Mouse (Mus musculus) hindbrain, embryonic 11.5 days (tissue): ENCODE results near the gene Tox2. TPM values are rescaled to one million over a fixed set of nuclear protein-coding genes. Genes with fewer than 3 reads are reported as not detected.

Source experiments
- ATAC-seq: fragments of 200-750 bp; cut with Nextera tagmentation; 2 replicates; pipeline ENCODE4 v1.8.0; 2017; ENCODE audit warnings: mild to moderate bottlenecking, moderate TSS enrichment, moderate library complexity; ENCODE audit not compliant: low FRiP score
- DNase-seq: peaks from one replicate; pipeline ENCODE4 v3.0.0-alpha.2; 2015; ENCODE audit warnings: low spot score
- H3K27ac ChIP-seq: fragments of 300-500 bp; sonication (generic); 2 replicates; pipeline ENCODE4 v1.5.1; 2014; ENCODE audit warnings: mild to moderate bottlenecking, low read depth, low read length
- H3K27me3 ChIP-seq: fragments of 300-500 bp; sonication (generic); 2 replicates; pipeline ENCODE4 v1.6.1; 2014; ENCODE audit warnings: mild to moderate bottlenecking, low read length, moderate library complexity, mixed read lengths; ENCODE audit not compliant: control insufficient read depth, insufficient read depth
- H3K36me3 ChIP-seq: fragments of 300-500 bp; sonication (generic); 2 replicates; pipeline ENCODE4 v1.6.1; 2014; ENCODE audit warnings: mild to moderate bottlenecking, low read length, moderate library complexity, mixed read lengths; ENCODE audit not compliant: control insufficient read depth, insufficient read depth
- H3K4me1 ChIP-seq: fragments of 300-500 bp; sonication (generic); replicated peaks from 2 replicates; pipeline ENCODE4 v1.6.1; 2014; ENCODE audit warnings: low read length, mixed read lengths; ENCODE audit not compliant: control insufficient read depth, insufficient read depth
- H3K4me2 ChIP-seq: fragments of 300-500 bp; sonication (generic); replicated peaks from 2 replicates; pipeline ENCODE4 v1.6.1; 2014; ENCODE audit warnings: mild to moderate bottlenecking, low read depth, low read length
- H3K4me3 ChIP-seq: fragments of 300-500 bp; sonication (generic); 2 replicates; pipeline ENCODE4 v1.5.1; 2014; ENCODE audit warnings: low read depth, low read length
- H3K9ac ChIP-seq: fragments of 300-500 bp; sonication (generic); 2 replicates; pipeline ENCODE4 v1.6.1; 2014; ENCODE audit warnings: low read depth, low read length
- H3K9me3 ChIP-seq: fragments of 300-500 bp; sonication (generic); 2 replicates; pipeline ENCODE4 v1.6.1; 2016; ENCODE audit warnings: low read length; ENCODE audit not compliant: control insufficient read depth
- WGBS: fragments of 180-500 bp; shearing (Covaris S2); extraction: QIAGEN DNeasy Blood & Tissue Kit; methylation state at CpG from one replicate; pipeline ENCODE4 v1.1.7; 2014; 5-methylcytosine and 5-hydroxymethylcytosine counted together
- polyA plus RNA-seq: library from polyadenylated mRNA; unstranded; fragments of >200 nt; fragmentation: Nextera tagmentation; extraction: Ambion mirVana; gene quantifications from 2 replicates; pipeline ENCODE4 v1.2.1, GENCODE M21; 2014

Tox2 gene
- polyA plus RNA-seq, 1 experiment from 2014 or later = 17.5 TPM

DNA sequence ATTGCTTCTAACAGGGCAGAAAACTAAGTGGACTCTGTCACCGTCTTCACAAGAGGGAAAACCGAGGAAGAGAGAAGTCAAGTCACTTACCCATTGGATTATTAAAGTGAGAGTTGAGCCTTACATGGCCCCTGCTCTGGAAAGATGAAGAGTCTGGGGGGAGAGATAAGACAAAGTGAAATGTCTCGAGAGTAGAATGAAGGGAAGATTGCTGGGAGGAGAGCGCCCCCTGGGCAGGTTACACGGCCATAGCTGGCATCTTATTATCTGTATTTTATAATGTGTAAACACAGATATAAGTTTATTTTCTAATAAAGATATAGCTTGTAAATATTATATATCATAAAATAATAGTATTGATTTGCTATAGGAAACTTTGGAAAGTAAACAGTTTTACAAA lies 147.5 kb downstream of the Tox2 start:
- ATAC-seq (no peak), DNase-seq (no peak)
- H3K4me2 ChIP-seq = no peak overlapping the region
- no peaks in the 10 kb centered on the region for H3K9me3 ChIP-seq
- no peaks in the 10 kb centered on the region for H3K36me3 ChIP-seq
- no peak overlapping the region for H3K9ac ChIP-seq
- H3K4me1 ChIP-seq = no peaks in the 10 kb centered on the region
- no peak overlapping the region for H3K27ac ChIP-seq
- H3K27me3 ChIP-seq = no peaks in the 10 kb centered on the region
- no peak overlapping the region for H3K4me3 ChIP-seq
- WGBS = 54% methylated on average over 5 of the region's 5 CpGs

DNA sequence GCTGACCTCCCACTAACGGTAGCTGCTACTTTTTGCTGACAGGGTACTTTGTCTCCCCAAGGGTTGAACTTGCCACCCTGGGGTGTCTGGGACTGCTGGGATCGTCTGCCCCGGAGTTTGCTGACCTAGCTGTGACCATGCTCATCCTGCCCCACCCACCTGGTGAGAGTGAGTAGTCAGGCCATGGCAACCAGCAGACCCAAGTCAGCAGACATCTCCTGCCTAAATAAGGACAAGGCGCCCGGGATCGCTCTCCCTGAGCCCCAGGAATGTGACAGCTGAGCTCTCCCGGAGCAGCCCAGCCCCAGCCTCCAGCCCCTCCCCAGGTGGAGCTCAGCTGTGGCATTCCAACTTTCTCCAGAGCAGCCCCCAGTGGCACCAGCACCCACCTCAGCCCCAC lies 150.8 kb downstream of the Tox2 start:
- ATAC-seq = no peak
- Histone ChIP-seq H3K27ac (no peak overlapping the region), H3K4me1 (no peaks in the 10 kb centered on the region), H3K9me3 (no peaks in the 10 kb centered on the region), H3K36me3 (no peaks in the 10 kb centered on the region), H3K9ac (no peak overlapping the region), H3K4me2 (no peak overlapping the region), H3K27me3 (no peaks in the 10 kb centered on the region), H3K4me3 (no peak overlapping the region)
- DNase-seq = no peak
- 24% methylated on average over 7 of the region's 7 CpGs for WGBS

- H3K27me3 ChIP-seq = no peaks in the 10 kb centered on the region
- ATAC-seq (no peak), DNase-seq (no peak)
- no peaks in the 10 kb centered on the region for H3K36me3 ChIP-seq
- 83% methylated on average over 8 of the region's 8 CpGs for WGBS
- no peaks in the 10 kb centered on the region for H3K4me1 ChIP-seq
- H3K27ac ChIP-seq = no peak overlapping the region
- no peak overlapping the region for H3K4me2 ChIP-seq
- H3K4me3 ChIP-seq = no peak overlapping the region
- no peaks in the 10 kb centered on the region for H3K9me3 ChIP-seq
- no peak overlapping the region for H3K9ac ChIP-seq
These were observed 152.7 kb downstream of the Tox2 start for GRCm38 (mm10) chr2:163355666-163356065.

DNA sequence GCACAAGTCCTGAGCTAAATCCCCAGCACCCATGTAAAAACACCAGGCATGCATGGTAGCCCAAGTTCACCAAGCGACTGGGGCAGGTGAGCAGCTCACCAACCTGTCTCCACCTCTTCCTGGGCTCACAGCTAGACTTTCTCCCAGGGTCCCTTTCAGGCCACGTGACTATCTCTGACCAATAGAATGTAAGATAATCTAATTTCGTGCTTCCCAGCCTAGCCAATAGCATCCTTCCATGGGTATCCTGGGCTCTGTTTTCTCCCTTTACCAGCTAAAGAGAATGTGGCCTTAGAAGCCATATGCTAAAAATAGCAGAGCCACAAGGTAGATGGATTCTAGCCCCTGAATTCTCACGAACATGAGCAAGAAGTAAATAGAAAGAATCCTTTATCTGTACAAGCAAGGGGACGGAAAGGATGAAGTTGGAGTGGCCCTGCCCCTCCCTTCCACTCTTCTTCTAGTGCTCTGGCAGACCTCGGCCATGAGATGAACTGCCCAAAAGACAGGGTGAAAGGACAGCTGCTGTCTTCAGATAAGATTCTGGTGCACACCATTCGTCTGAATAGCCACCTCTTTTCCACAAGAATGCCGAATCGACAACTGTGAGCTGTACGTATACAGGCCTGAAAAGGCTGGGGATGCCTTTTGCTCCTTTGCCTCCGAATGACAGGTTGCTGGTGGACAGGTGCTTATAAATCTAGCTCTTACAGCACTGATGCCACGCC lies 153.4 kb downstream of the Tox2 start:
- ATAC-seq = no peak
- Histone ChIP-seq H3K27me3 (no peaks in the 10 kb centered on the region), H3K4me2 (no peak overlapping the region), H3K4me1 (no peaks in the 10 kb centered on the region), H3K4me3 (no peak overlapping the region), H3K27ac (peak overlapping the region; percentile 24; the same call in 1 of the 2 replicates), H3K9ac (no peak overlapping the region), H3K9me3 (no peaks in the 10 kb centered on the region), H3K36me3 (no peaks in the 10 kb centered on the region)
- no peak for DNase-seq
- 85% methylated on average over 12 of the region's 12 CpGs for WGBS

DNA sequence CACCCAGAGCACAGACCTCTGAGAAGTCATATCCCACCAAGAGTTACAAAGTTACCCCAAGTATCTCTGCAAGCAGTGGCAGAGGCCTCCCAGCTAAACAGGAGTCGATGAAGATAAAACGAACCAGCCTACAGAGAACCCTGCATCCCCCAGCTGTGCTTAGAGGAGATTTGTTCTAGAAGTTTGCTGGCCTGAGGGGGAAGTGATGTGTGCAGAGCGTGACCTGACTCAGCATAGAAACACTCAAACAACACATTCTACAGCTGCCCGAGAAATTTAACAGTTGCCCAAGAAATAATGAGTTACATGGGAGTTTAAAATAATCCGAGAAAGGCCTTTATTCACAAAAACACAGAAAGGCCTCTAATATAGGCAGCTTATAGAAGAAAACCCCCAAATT lies 155.7 kb downstream of the Tox2 start:
- H3K4me2 ChIP-seq = no peak overlapping the region

GRCm38 (mm10) chr2:163359253-163359652 lies 156.3 kb downstream of the Tox2 start:
- no peak overlapping the region for H3K27ac ChIP-seq
- no peaks in the 10 kb centered on the region for H3K27me3 ChIP-seq
- no peaks in the 10 kb centered on the region for H3K9me3 ChIP-seq
- DNase-seq (no peak), ATAC-seq (no peak)
- H3K36me3 ChIP-seq = no peaks in the 10 kb centered on the region
- no peak overlapping the region for H3K4me2 ChIP-seq
- 68% methylated on average over 2 of the region's 2 CpGs for WGBS
- H3K9ac ChIP-seq = no peak overlapping the region
- H3K4me3 ChIP-seq = no peak overlapping the region
- H3K4me1 ChIP-seq = no peaks in the 10 kb centered on the region

More for the DNA sequence above, 155.7 kb downstream of the Tox2 start:
- Histone ChIP-seq H3K4me1 (no peaks in the 10 kb centered on the region), H3K27me3 (no peaks in the 10 kb centered on the region), H3K9ac (no peak overlapping the region), H3K9me3 (no peaks in the 10 kb centered on the region), H3K27ac (no peak overlapping the region), H3K36me3 (no peaks in the 10 kb centered on the region), H3K4me3 (no peak overlapping the region)
- 82% methylated on average over 5 of the region's 5 CpGs for WGBS
- no peak for ATAC-seq
- no peak for DNase-seq

- WGBS = 82% methylated on average over 16 of the region's 16 CpGs
- no peak overlapping the region for H3K4me2 ChIP-seq
- H3K9ac ChIP-seq = no peak overlapping the region
- ATAC-seq = no peak
- no peak for DNase-seq
- no peaks in the 10 kb centered on the region for H3K4me1 ChIP-seq
- H3K27ac ChIP-seq = no peak overlapping the region
- H3K36me3 ChIP-seq = no peaks in the 10 kb centered on the region
- no peaks in the 10 kb centered on the region for H3K9me3 ChIP-seq
- no peaks in the 10 kb centered on the region for H3K27me3 ChIP-seq
- no peak overlapping the region for H3K4me3 ChIP-seq
These were observed 158.1 kb downstream of the Tox2 start for GRCm38 (mm10) chr2:163360858-163361623.

- Histone ChIP-seq H3K27ac (no peak overlapping the region), H3K9ac (no peak overlapping the region), H3K36me3 (no peaks in the 10 kb centered on the region), H3K4me1 (no peaks in the 10 kb centered on the region), H3K4me2 (no peak overlapping the region), H3K4me3 (no peak overlapping the region), H3K9me3 (no peaks in the 10 kb centered on the region), H3K27me3 (no peaks in the 10 kb centered on the region)
- DNase-seq (no peak), ATAC-seq (no peak)
- WGBS = 80% methylated on average over 12 of the region's 12 CpGs
These were observed 160.3 kb downstream of the Tox2 start for GRCm38 (mm10) chr2:163362940-163363921.
